Mouse (Mus musculus) bone marrow macrophage, adult 2 months (primary cell): Measurements from ENCODE around the gene Elmsan1.

Source experiments
- CTCF ChIP-seq: IDR thresholded peaks from 2 replicates; pipeline ENCODE4 v1.5.1; 2012; ENCODE audit warnings: low read depth, mild to moderate bottlenecking, low read length, moderate library complexity
- POLR2A ChIP-seq: IDR thresholded peaks from 2 replicates; pipeline ENCODE4 v1.6.1; 2012; ENCODE audit warnings: mild to moderate bottlenecking, low read depth, low read length, borderline replicate concordance

DNA sequence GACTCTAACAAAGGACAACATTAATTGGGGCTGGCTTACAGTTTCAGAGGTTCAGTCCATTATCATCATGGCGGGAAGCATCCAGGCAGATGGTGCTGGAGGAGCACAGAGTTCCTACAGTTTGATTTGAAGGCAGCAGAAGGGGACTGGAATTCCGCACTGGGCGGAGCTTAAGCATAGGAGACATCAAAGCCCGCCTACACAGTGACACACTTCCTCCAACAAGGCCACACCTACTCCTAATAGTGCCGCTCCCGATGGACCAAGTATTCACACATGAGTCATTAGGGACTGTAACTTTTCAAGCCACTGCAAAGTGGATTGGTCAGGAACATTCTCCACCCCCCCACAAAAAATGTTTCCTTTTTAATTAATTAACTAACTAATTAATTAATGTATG, 16.9 kb upstream of the Elmsan1 start:
- no peak for TF ChIP-seq POLR2A
- no peak for TF ChIP-seq CTCF
